Mouse (Mus musculus) heart, embryonic 14.5 days (tissue): Measurements from ENCODE around the gene Rnf133. TPM values are rescaled to one million over a fixed set of nuclear protein-coding genes. Genes with fewer than 3 reads are reported as not detected.

Experiments
- ATAC-seq: fragments of 200-750 bp; cut with Nextera tagmentation; 2 replicates; pipeline ENCODE4 v1.8.0; 2017; ENCODE audit warnings: low read depth, moderate TSS enrichment; ENCODE audit not compliant: insufficient number of reproducible peaks, insufficient read depth, low FRiP score
- H3K27ac ChIP-seq, 2 experiments: fragments of 200-500 bp in 1 of 2; fragments of 300-500 bp in 1 of 2; sonication (generic) in 1 of 2; replicated peaks in 1 of 2; 2 replicates each; pipeline ENCODE4 v1.5.1; 2012 to 2014; ENCODE audit warnings: low read depth in 2 of 2, low read length in 2 of 2, control low read depth in 1 of 2, mild to moderate bottlenecking in 1 of 2, mixed read lengths in 1 of 2; ENCODE audit not compliant: control insufficient read depth in 1 of 2, insufficient read depth in 1 of 2
- H3K27me3 ChIP-seq: fragments of 300-500 bp; sonication (generic); 2 replicates; pipeline ENCODE4 v1.6.1; 2014; ENCODE audit warnings: mild to moderate bottlenecking, low read length, control low read depth; ENCODE audit not compliant: control insufficient read depth, insufficient read depth
- H3K36me3 ChIP-seq: fragments of 300-500 bp; sonication (generic); 2 replicates; pipeline ENCODE4 v1.6.1; 2014; ENCODE audit warnings: mild to moderate bottlenecking, control low read depth, low read length, mixed read lengths; ENCODE audit not compliant: control insufficient read depth, insufficient read depth
- H3K4me1 ChIP-seq, 2 experiments: fragments of 200-500 bp in 1 of 2; fragments of 300-500 bp in 1 of 2; sonication (generic) in 1 of 2; 2 replicates each; pipeline ENCODE4 v1.6.1; 2012 to 2014; ENCODE audit warnings: low read length in 2 of 2, control low read depth in 1 of 2, mixed read lengths in 1 of 2; ENCODE audit not compliant: control insufficient read depth in 2 of 2, insufficient read depth in 2 of 2
- H3K4me2 ChIP-seq: fragments of 300-500 bp; sonication (generic); 2 replicates; pipeline ENCODE4 v1.6.1; 2014; ENCODE audit warnings: mild to moderate bottlenecking, low read length
- H3K4me3 ChIP-seq, 2 experiments: fragments of 200-500 bp in 1 of 2; fragments of 300-500 bp in 1 of 2; sonication (generic) in 1 of 2; 2 replicates each; pipeline ENCODE4 v1.5.1; 2012 to 2014; ENCODE audit warnings: low read length in 2 of 2, mild to moderate bottlenecking in 2 of 2, control low read depth in 1 of 2, low read depth in 1 of 2, moderate library complexity in 1 of 2; ENCODE audit not compliant: control insufficient read depth in 1 of 2, insufficient read depth in 1 of 2
- H3K9ac ChIP-seq: fragments of 300-500 bp; sonication (generic); 2 replicates; pipeline ENCODE4 v1.6.1; 2014; ENCODE audit warnings: mild to moderate bottlenecking, low read length
- H3K9me3 ChIP-seq: fragments of 300-500 bp; sonication (generic); 2 replicates; pipeline ENCODE4 v1.6.1; 2016; ENCODE audit warnings: low read length, control low read depth; ENCODE audit not compliant: control insufficient read depth
- WGBS: fragments of 180-500 bp; shearing (Covaris S2); extraction: QIAGEN DNeasy Blood & Tissue Kit; methylation state at CpG from one replicate; pipeline ENCODE4 v1.1.7; 2014; 5-methylcytosine and 5-hydroxymethylcytosine counted together
- polyA plus RNA-seq: library from polyadenylated mRNA; unstranded; fragments of >200 nt; fragmentation: Nextera tagmentation; extraction: Ambion mirVana; gene quantifications from 2 replicates; pipeline ENCODE4 v1.2.1, GENCODE M21; 2014

Rnf133 gene
- polyA plus RNA-seq, 1 experiment from 2014 or later, result not detected

GRCm38 (mm10) chr6:23630465-23630864, 19.6 kb downstream of the Rnf133 start:
- H3K9me3 ChIP-seq, result no peaks in the 10 kb centered on the region
- H3K36me3 ChIP-seq, result no peaks in the 10 kb centered on the region
- H3K4me3 ChIP-seq, result no peak overlapping the region
- no peak for ATAC-seq
- no peaks in the 10 kb centered on the region for H3K27me3 ChIP-seq
- WGBS, result 21% methylated on average over 4 of the region's 4 CpGs
- no peak overlapping the region for H3K27ac ChIP-seq
- peaks cover 2 to 3% of the 10 kb centered on the region in 2 experiments; a peak in 1 of 4 replicates for H3K4me1 ChIP-seq
- H3K9ac ChIP-seq, result no peak overlapping the region
- no peak overlapping the region for H3K4me2 ChIP-seq

Other genes starting within 250 kb of the Rnf133 start
- not detected in 2 replicates for gene Rnf148, start 4.8 kb upstream of the Rnf133 start, polyA plus RNA-seq
- gene Cadps2, start 189.1 kb upstream of the Rnf133 start, polyA plus RNA-seq, result 1.3 and 1.4 TPM in 2 replicates